Mouse (Mus musculus): ENCODE data around the gene Ifit1.

Ifit1 gene

GRCm38 (mm10) chr19:34655227-34655805 is 14.6 kb downstream of the Ifit1 start:
- no peak for DNase-seq (ENCODE audit: extremely low spot score, low spot score)

GRCm38 (mm10) chr19:34656511-34657298 is 16.0 kb downstream of the Ifit1 start:
- DNase-seq (ENCODE audit: extremely low spot score, low spot score): no peak

GRCm38 (mm10) chr19:34662067-34662507 is 21.4 kb downstream of the Ifit1 start:
- peak; percentile 63 for DNase-seq (ENCODE audit: extremely low spot score, low spot score)

GRCm38 (mm10) chr19:34662740-34663139 is 22.1 kb downstream of the Ifit1 start:
- no peak for DNase-seq (ENCODE audit: extremely low spot score, low spot score)

DNA sequence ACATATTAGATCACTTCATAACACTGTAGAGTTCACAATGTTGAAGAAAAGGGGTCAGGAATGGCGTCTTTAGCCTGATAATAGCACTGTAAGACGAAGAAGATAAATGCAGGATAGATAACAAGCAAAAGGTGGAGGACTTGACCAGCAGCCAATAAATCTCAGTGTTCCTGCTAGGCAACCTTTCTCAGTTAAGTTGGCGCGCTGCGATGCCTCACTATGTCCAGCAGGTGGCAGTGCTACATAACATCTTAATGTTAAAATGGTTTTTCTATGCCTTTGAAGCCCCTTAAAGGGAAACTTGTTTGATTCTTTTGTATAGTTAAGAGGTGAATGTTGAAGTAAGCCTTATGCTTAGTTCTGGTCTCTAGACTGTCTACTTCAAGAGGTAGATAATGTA is 25.5 kb downstream of the Ifit1 start:
- DNase-seq (ENCODE audit: extremely low spot score, low spot score): peak; percentile 74

- no peak for DNase-seq (ENCODE audit: extremely low spot score, low spot score)
Observed at GRCm38 (mm10) chr19:34673476-34673875, 32.8 kb downstream of the Ifit1 start.

- no peak for DNase-seq (ENCODE audit: extremely low spot score, low spot score)
Observed at GRCm38 (mm10) chr19:34678428-34678827, 37.8 kb downstream of the Ifit1 start.

DNA sequence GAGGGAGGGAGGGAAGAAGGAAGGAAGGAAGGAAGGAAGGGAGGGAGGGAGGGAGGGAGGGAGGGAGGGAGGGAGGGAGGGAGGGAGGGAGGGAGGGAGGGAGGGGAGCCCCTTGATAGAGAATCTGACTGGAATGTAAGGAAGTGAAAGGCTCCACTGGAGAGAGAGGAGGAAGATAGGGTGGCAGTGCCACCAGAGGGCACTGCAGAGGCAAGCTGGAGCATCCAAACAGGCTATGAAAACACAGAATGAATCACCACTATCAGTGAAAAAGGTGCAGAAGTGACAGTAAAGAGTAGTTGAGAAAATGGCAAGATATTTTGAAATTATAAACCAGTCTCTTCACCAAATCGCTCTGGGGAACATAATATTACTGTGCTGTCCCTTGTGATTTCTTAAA is 44.2 kb downstream of the Ifit1 start:
- DNase-seq (ENCODE audit: extremely low spot score, low spot score): no peak

- DNase-seq (ENCODE audit: extremely low spot score, low spot score): no peak
Observed at GRCm38 (mm10) chr19:34685530-34685929, 44.9 kb downstream of the Ifit1 start.

DNA sequence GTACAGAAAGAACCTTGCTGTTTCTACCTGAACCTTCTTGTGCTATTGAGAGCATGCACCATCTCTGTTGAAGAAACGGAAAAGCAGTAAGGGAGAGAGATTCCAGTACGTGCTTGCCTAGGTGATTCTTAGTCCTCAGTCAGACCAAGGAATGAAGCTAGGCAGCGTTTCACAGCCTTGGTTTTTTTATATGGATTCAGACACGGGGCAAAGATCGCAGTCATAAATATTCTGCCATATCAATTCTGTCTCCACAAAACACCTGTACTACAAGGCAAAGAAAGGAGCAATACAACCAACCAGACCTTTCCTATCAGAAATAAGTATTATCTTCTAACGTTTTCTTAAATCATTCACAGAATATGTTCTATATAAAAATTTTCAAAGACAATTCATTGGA is 50.7 kb downstream of the Ifit1 start:
- no peak for DNase-seq (ENCODE audit: extremely low spot score, low spot score)

GRCm38 (mm10) chr19:34696352-34696986 is 55.8 kb downstream of the Ifit1 start:
- DNase-seq (ENCODE audit: extremely low spot score, low spot score): no peak

- no peak for DNase-seq (ENCODE audit: extremely low spot score, low spot score)
Observed at GRCm38 (mm10) chr19:34697461-34697860, 56.8 kb downstream of the Ifit1 start.

- DNase-seq (ENCODE audit: extremely low spot score, low spot score): no peak
Observed at GRCm38 (mm10) chr19:34698432-34698831, 57.8 kb downstream of the Ifit1 start.

GRCm38 (mm10) chr19:34698852-34699251 is 58.2 kb downstream of the Ifit1 start:
- DNase-seq (ENCODE audit: extremely low spot score, low spot score): no peak

GRCm38 (mm10) chr19:34699300-34699699 is 58.6 kb downstream of the Ifit1 start:
- DNase-seq (ENCODE audit: extremely low spot score, low spot score): no peak
